Mouse (Mus musculus): ENCODE measurements at regions not wholly inside any gene's neighbourhood (a gene's known extent, or its start where the extent isn't known, plus 50 kb on each side); places are given as distances from the start of the nearest gene placed in this dataset.

GRCm38 (mm10) chr1:61302570-61303071 is 324.9 kb downstream of the Icos start:
- ATAC-seq (ENCODE audit: low read depth) (no peak), DNase-seq (no peak)
- no peak overlapping the region for H3K9ac ChIP-seq
- no peak overlapping the region for H3K4me2 ChIP-seq
- H3K9me3 ChIP-seq (replicated peaks), result no peaks in the 10 kb centered on the region
- no peaks in the 10 kb centered on the region for H3K27me3 ChIP-seq
- H3K36me3 ChIP-seq, result no peaks in the 10 kb centered on the region
- WGBS (ENCODE audit: insufficient replicate concordance), result 75% methylated on average over 8 of the region's 8 CpGs
- no peak overlapping the region for H3K4me3 ChIP-seq (replicated peaks)
- no peak overlapping the region for H3K27ac ChIP-seq
- H3K4me1 ChIP-seq (replicated peaks), result no peaks in the 10 kb centered on the region

- Histone ChIP-seq H3K4me1 (replicated peaks) (no peaks in the 10 kb centered on the region), H3K9ac (no peak overlapping the region), H3K27me3 (no peaks in the 10 kb centered on the region), H3K4me2 (no peak overlapping the region), H3K36me3 (no peaks in the 10 kb centered on the region), H3K9me3 (replicated peaks) (no peaks in the 10 kb centered on the region), H3K4me3 (replicated peaks) (no peak overlapping the region), H3K27ac (no peak overlapping the region)
- ATAC-seq (ENCODE audit: low read depth), result no peak
- DNase-seq, result no peak
- 71% methylated on average over 8 of the region's 8 CpGs for WGBS (ENCODE audit: insufficient replicate concordance)
Observed at GRCm38 (mm10) chr1:61306296-61306695, 328.6 kb downstream of the Icos start.

- 38% methylated on average over 1 of the region's 1 CpGs for WGBS (ENCODE audit: insufficient replicate concordance)
- no peak overlapping the region for H3K4me3 ChIP-seq (replicated peaks)
- H3K9me3 ChIP-seq (replicated peaks), result no peaks in the 10 kb centered on the region
- no peak for ATAC-seq (ENCODE audit: low read depth)
- H3K36me3 ChIP-seq, result no peaks in the 10 kb centered on the region
- no peaks in the 10 kb centered on the region for H3K4me1 ChIP-seq (replicated peaks)
- H3K27ac ChIP-seq, result no peak overlapping the region
- no peak overlapping the region for H3K4me2 ChIP-seq
- H3K9ac ChIP-seq, result no peak overlapping the region
- no peaks in the 10 kb centered on the region for H3K27me3 ChIP-seq
- DNase-seq, result no peak
Observed at GRCm38 (mm10) chr1:61309563-61309962, 329.1 kb upstream of the Pard3b start.

- Histone ChIP-seq H3K27me3 (no peaks in the 10 kb centered on the region), H3K36me3 (no peaks in the 10 kb centered on the region), H3K4me3 (replicated peaks) (no peak overlapping the region), H3K4me1 (replicated peaks) (no peaks in the 10 kb centered on the region), H3K27ac (no peak overlapping the region), H3K4me2 (no peak overlapping the region), H3K9ac (no peak overlapping the region), H3K9me3 (replicated peaks) (no peaks in the 10 kb centered on the region)
- DNase-seq, result no peak
- no peak for ATAC-seq (ENCODE audit: low read depth)
- WGBS (ENCODE audit: insufficient replicate concordance), result 76% methylated on average over 3 of the region's 3 CpGs
Observed at GRCm38 (mm10) chr1:61310063-61310760, 328.4 kb upstream of the Pard3b start.

- H3K9ac ChIP-seq, result no peak overlapping the region
- WGBS (ENCODE audit: insufficient replicate concordance), result 43% methylated on average over 2 of the region's 2 CpGs
Observed at GRCm38 (mm10) chr1:61310761-61311090, 327.9 kb upstream of the Pard3b start.

GRCm38 (mm10) chr1:61313196-61313595 is 325.4 kb upstream of the Pard3b start:
- no peak for DNase-seq
- no peaks in the 10 kb centered on the region for H3K9me3 ChIP-seq (replicated peaks)
- no peaks in the 10 kb centered on the region for H3K4me1 ChIP-seq (replicated peaks)
- H3K9ac ChIP-seq, result no peak overlapping the region
- no peak for ATAC-seq (ENCODE audit: low read depth)
- H3K27me3 ChIP-seq, result no peaks in the 10 kb centered on the region
- H3K4me2 ChIP-seq, result no peak overlapping the region
- no peak overlapping the region for H3K4me3 ChIP-seq (replicated peaks)
- H3K36me3 ChIP-seq, result no peaks in the 10 kb centered on the region
- no peak overlapping the region for H3K27ac ChIP-seq
- 72% methylated on average over 4 of the region's 4 CpGs for WGBS (ENCODE audit: insufficient replicate concordance)

More at GRCm38 (mm10) chr1:61310761-61311090, 327.9 kb upstream of the Pard3b start:
- H3K36me3 ChIP-seq, result no peaks in the 10 kb centered on the region
- ATAC-seq (ENCODE audit: low read depth) (no peak), DNase-seq (no peak)
- no peaks in the 10 kb centered on the region for H3K9me3 ChIP-seq (replicated peaks)
- no peaks in the 10 kb centered on the region for H3K27me3 ChIP-seq
- no peak overlapping the region for H3K4me3 ChIP-seq (replicated peaks)
- H3K4me1 ChIP-seq (replicated peaks), result no peaks in the 10 kb centered on the region
- no peak overlapping the region for H3K4me2 ChIP-seq
- H3K27ac ChIP-seq, result no peak overlapping the region

- H3K27me3 ChIP-seq, result no peaks in the 10 kb centered on the region
- H3K4me1 ChIP-seq (replicated peaks), result no peaks in the 10 kb centered on the region
- no peak overlapping the region for H3K9ac ChIP-seq
- 67% methylated on average over 4 of the region's 4 CpGs for WGBS (ENCODE audit: insufficient replicate concordance)
- no peak overlapping the region for H3K27ac ChIP-seq
- no peak overlapping the region for H3K4me3 ChIP-seq (replicated peaks)
- no peak overlapping the region for H3K4me2 ChIP-seq
- H3K9me3 ChIP-seq (replicated peaks), result no peaks in the 10 kb centered on the region
- ATAC-seq (ENCODE audit: low read depth) (no peak), DNase-seq (no peak)
- H3K36me3 ChIP-seq, result no peaks in the 10 kb centered on the region
Observed at GRCm38 (mm10) chr1:61316261-61316660, 322.4 kb upstream of the Pard3b start.

- no peak for DNase-seq
- 55% methylated on average over 2 of the region's 2 CpGs for WGBS (ENCODE audit: insufficient replicate concordance)
- Histone ChIP-seq H3K27me3 (no peaks in the 10 kb centered on the region), H3K27ac (no peak overlapping the region), H3K9ac (no peak overlapping the region), H3K4me1 (replicated peaks) (no peaks in the 10 kb centered on the region), H3K4me3 (replicated peaks) (no peak overlapping the region), H3K9me3 (replicated peaks) (no peaks in the 10 kb centered on the region), H3K4me2 (no peak overlapping the region), H3K36me3 (no peaks in the 10 kb centered on the region)
- ATAC-seq (ENCODE audit: low read depth), result no peak
Observed at GRCm38 (mm10) chr1:61316736-61317135, 321.9 kb upstream of the Pard3b start.

GRCm38 (mm10) chr1:61318042-61318441 is 320.6 kb upstream of the Pard3b start:
- Histone ChIP-seq H3K4me2 (no peak overlapping the region), H3K27ac (no peak overlapping the region), H3K9me3 (replicated peaks) (no peaks in the 10 kb centered on the region), H3K4me3 (replicated peaks) (no peak overlapping the region), H3K4me1 (replicated peaks) (no peaks in the 10 kb centered on the region), H3K27me3 (no peaks in the 10 kb centered on the region), H3K9ac (no peak overlapping the region), H3K36me3 (no peaks in the 10 kb centered on the region)
- WGBS (ENCODE audit: insufficient replicate concordance), result 33% methylated on average over 1 of the region's 1 CpGs
- no peak for ATAC-seq (ENCODE audit: low read depth)
- DNase-seq, result no peak

GRCm38 (mm10) chr1:61321513-61322145 is 317.0 kb upstream of the Pard3b start:
- Histone ChIP-seq H3K36me3 (no peaks in the 10 kb centered on the region), H3K4me2 (no peak overlapping the region), H3K9ac (no peak overlapping the region), H3K27ac (no peak overlapping the region), H3K27me3 (no peaks in the 10 kb centered on the region), H3K4me3 (replicated peaks) (no peak overlapping the region), H3K4me1 (replicated peaks) (no peaks in the 10 kb centered on the region), H3K9me3 (replicated peaks) (no peaks in the 10 kb centered on the region)
- ATAC-seq (ENCODE audit: low read depth) (no peak), DNase-seq (no peak)
- WGBS (ENCODE audit: insufficient replicate concordance), result 54% methylated on average over 6 of the region's 6 CpGs

- 70% methylated on average over 2 of the region's 2 CpGs for WGBS (ENCODE audit: insufficient replicate concordance)
Observed at GRCm38 (mm10) chr1:61331456-61331855, 307.2 kb upstream of the Pard3b start.

GRCm38 (mm10) chr1:61331906-61332305 is 306.7 kb upstream of the Pard3b start:
- H3K27me3 ChIP-seq, result no peaks in the 10 kb centered on the region
- no peak for ATAC-seq (ENCODE audit: low read depth)
- H3K36me3 ChIP-seq, result no peaks in the 10 kb centered on the region
- no peaks in the 10 kb centered on the region for H3K9me3 ChIP-seq (replicated peaks)
- no peak overlapping the region for H3K27ac ChIP-seq
- no peak overlapping the region for H3K4me3 ChIP-seq (replicated peaks)
- H3K9ac ChIP-seq, result no peak overlapping the region
- 50% methylated on average over 3 of the region's 3 CpGs for WGBS (ENCODE audit: insufficient replicate concordance)
- DNase-seq, result no peak
- no peaks in the 10 kb centered on the region for H3K4me1 ChIP-seq (replicated peaks)
- no peak overlapping the region for H3K4me2 ChIP-seq

More at GRCm38 (mm10) chr1:61331456-61331855, 307.2 kb upstream of the Pard3b start:
- Histone ChIP-seq H3K4me2 (no peak overlapping the region), H3K27ac (no peak overlapping the region), H3K36me3 (no peaks in the 10 kb centered on the region), H3K4me1 (replicated peaks) (no peaks in the 10 kb centered on the region), H3K4me3 (replicated peaks) (no peak overlapping the region), H3K9me3 (replicated peaks) (no peaks in the 10 kb centered on the region), H3K9ac (no peak overlapping the region), H3K27me3 (no peaks in the 10 kb centered on the region)
- ATAC-seq (ENCODE audit: low read depth) (no peak), DNase-seq (no peak)
